Mouse (Mus musculus): ENCODE measurements around the gene Klk8. TPM values are rescaled to one million over a fixed set of nuclear protein-coding genes. Genes with fewer than 3 reads are reported as not detected.

The Klk8 gene
- total RNA-seq (2017), result 45.1 and 49.5 TPM in 2 replicates

- ATAC-seq (replicated peaks in 1 of 2; ENCODE audit: insufficient read depth in 1 of 2, low FRiP score in 2 of 2, low TSS enrichment in 1 of 2, low read depth in 1 of 2, poor library complexity in 2 of 2, severe bottlenecking in 2 of 2), result peak; percentile 38 to 53
Observed at GRCm38 (mm10) chr7:43797333-43797769, at the start of gene Klk8. Gene Klk8, plus strand, starts transcription at chr7:43797577.

GRCm38 (mm10) chr7:43747788-43748187 is 49.6 kb upstream of the Klk8 start:
- ATAC-seq (replicated peaks in 1 of 2; ENCODE audit: insufficient read depth in 1 of 2, low FRiP score in 2 of 2, low TSS enrichment in 1 of 2, low read depth in 1 of 2, poor library complexity in 2 of 2, severe bottlenecking in 2 of 2), result peak; percentile 69 to 71; a peak in 3 of 4 replicates

- ATAC-seq (replicated peaks in 1 of 2; ENCODE audit: insufficient read depth in 1 of 2, low FRiP score in 2 of 2, low TSS enrichment in 1 of 2, low read depth in 1 of 2, poor library complexity in 2 of 2, severe bottlenecking in 2 of 2), result no peak
Observed at GRCm38 (mm10) chr7:43752806-43753205, 44.6 kb upstream of the Klk8 start.

GRCm38 (mm10) chr7:43766484-43766883 is 30.9 kb upstream of the Klk8 start:
- no peak for ATAC-seq (replicated peaks in 1 of 2; ENCODE audit: insufficient read depth in 1 of 2, low FRiP score in 2 of 2, low TSS enrichment in 1 of 2, low read depth in 1 of 2, poor library complexity in 2 of 2, severe bottlenecking in 2 of 2)

- no peak for ATAC-seq (replicated peaks in 1 of 2; ENCODE audit: insufficient read depth in 1 of 2, low FRiP score in 2 of 2, low TSS enrichment in 1 of 2, low read depth in 1 of 2, poor library complexity in 2 of 2, severe bottlenecking in 2 of 2)
Observed at GRCm38 (mm10) chr7:43768597-43768996, 28.8 kb upstream of the Klk8 start, which contains the start of gene Klk12. Gene Klk12, plus strand, starts transcription at chr7:43768897.

- ATAC-seq (replicated peaks in 1 of 2; ENCODE audit: insufficient read depth in 1 of 2, low FRiP score in 2 of 2, low TSS enrichment in 1 of 2, low read depth in 1 of 2, poor library complexity in 2 of 2, severe bottlenecking in 2 of 2), result no peak
Observed at GRCm38 (mm10) chr7:43769636-43770035, 27.7 kb upstream of the Klk8 start.

GRCm38 (mm10) chr7:43770701-43771100 is 26.7 kb upstream of the Klk8 start:
- ATAC-seq (replicated peaks in 1 of 2; ENCODE audit: insufficient read depth in 1 of 2, low FRiP score in 2 of 2, low TSS enrichment in 1 of 2, low read depth in 1 of 2, poor library complexity in 2 of 2, severe bottlenecking in 2 of 2), result no peak

GRCm38 (mm10) chr7:43771916-43772315 is 25.5 kb upstream of the Klk8 start:
- no peak for ATAC-seq (replicated peaks in 1 of 2; ENCODE audit: insufficient read depth in 1 of 2, low FRiP score in 2 of 2, low TSS enrichment in 1 of 2, low read depth in 1 of 2, poor library complexity in 2 of 2, severe bottlenecking in 2 of 2)

GRCm38 (mm10) chr7:43772901-43773300 is 24.5 kb upstream of the Klk8 start:
- 0 out of 4 replicates have a peak, but pooled peaks of 1 of the 2 experiments have one; percentile 17 for ATAC-seq (replicated peaks in 1 of 2; ENCODE audit: insufficient read depth in 1 of 2, low FRiP score in 2 of 2, low TSS enrichment in 1 of 2, low read depth in 1 of 2, poor library complexity in 2 of 2, severe bottlenecking in 2 of 2)

- no peak for ATAC-seq (replicated peaks in 1 of 2; ENCODE audit: insufficient read depth in 1 of 2, low FRiP score in 2 of 2, low TSS enrichment in 1 of 2, low read depth in 1 of 2, poor library complexity in 2 of 2, severe bottlenecking in 2 of 2)
Observed at GRCm38 (mm10) chr7:43774364-43774763, 23.0 kb upstream of the Klk8 start, which contains the start of gene Klk11. Gene Klk11, plus strand, starts transcription at chr7:43774604.

- ATAC-seq (replicated peaks in 1 of 2; ENCODE audit: insufficient read depth in 1 of 2, low FRiP score in 2 of 2, low TSS enrichment in 1 of 2, low read depth in 1 of 2, poor library complexity in 2 of 2, severe bottlenecking in 2 of 2), result no peak
Observed at GRCm38 (mm10) chr7:43774802-43775201, 22.6 kb upstream of the Klk8 start.

GRCm38 (mm10) chr7:43775311-43776057 is 21.9 kb upstream of the Klk8 start:
- no peak for ATAC-seq (replicated peaks in 1 of 2; ENCODE audit: insufficient read depth in 1 of 2, low FRiP score in 2 of 2, low TSS enrichment in 1 of 2, low read depth in 1 of 2, poor library complexity in 2 of 2, severe bottlenecking in 2 of 2)

- no peak for ATAC-seq (replicated peaks in 1 of 2; ENCODE audit: insufficient read depth in 1 of 2, low FRiP score in 2 of 2, low TSS enrichment in 1 of 2, low read depth in 1 of 2, poor library complexity in 2 of 2, severe bottlenecking in 2 of 2)
Observed at GRCm38 (mm10) chr7:43776506-43776905, 20.9 kb upstream of the Klk8 start.

GRCm38 (mm10) chr7:43777423-43777822 is 20.0 kb upstream of the Klk8 start:
- ATAC-seq (replicated peaks in 1 of 2; ENCODE audit: insufficient read depth in 1 of 2, low FRiP score in 2 of 2, low TSS enrichment in 1 of 2, low read depth in 1 of 2, poor library complexity in 2 of 2, severe bottlenecking in 2 of 2), result no peak

GRCm38 (mm10) chr7:43778176-43778970 is 19.0 kb upstream of the Klk8 start:
- no peak for ATAC-seq (replicated peaks in 1 of 2; ENCODE audit: insufficient read depth in 1 of 2, low FRiP score in 2 of 2, low TSS enrichment in 1 of 2, low read depth in 1 of 2, poor library complexity in 2 of 2, severe bottlenecking in 2 of 2)

- ATAC-seq (replicated peaks in 1 of 2; ENCODE audit: insufficient read depth in 1 of 2, low FRiP score in 2 of 2, low TSS enrichment in 1 of 2, low read depth in 1 of 2, poor library complexity in 2 of 2, severe bottlenecking in 2 of 2), result no peak
Observed at GRCm38 (mm10) chr7:43780241-43780640, 17.1 kb upstream of the Klk8 start.

- ATAC-seq (replicated peaks in 1 of 2; ENCODE audit: insufficient read depth in 1 of 2, low FRiP score in 2 of 2, low TSS enrichment in 1 of 2, low read depth in 1 of 2, poor library complexity in 2 of 2, severe bottlenecking in 2 of 2), result no peak
Observed at GRCm38 (mm10) chr7:43780746-43781145, 16.6 kb upstream of the Klk8 start, which contains the start of gene Klk10. Gene Klk10, plus strand, starts transcription at chr7:43781035.

- ATAC-seq (replicated peaks in 1 of 2; ENCODE audit: insufficient read depth in 1 of 2, low FRiP score in 2 of 2, low TSS enrichment in 1 of 2, low read depth in 1 of 2, poor library complexity in 2 of 2, severe bottlenecking in 2 of 2), result no peak
Observed at GRCm38 (mm10) chr7:43781541-43781940, 15.8 kb upstream of the Klk8 start.
